Mouse (Mus musculus) ES-E14 (cell line): ENCODE results near the gene Lifr. TPM values are rescaled to one million over a fixed set of nuclear protein-coding genes. Genes with fewer than 3 reads are reported as not detected.

Experiments used
- DNase-seq: peaks from one replicate; pipeline ENCODE4 v3.0.0-alpha.2; 2013; ENCODE audit warnings: low read depth, low spot score
- H3K27ac ChIP-seq: 2 replicates; pipeline ENCODE4 v1.5.1; 2012; ENCODE audit warnings: low read depth, mild to moderate bottlenecking, low read length, moderate library complexity, mixed read lengths; ENCODE audit not compliant: poor library complexity, insufficient read depth, severe bottlenecking
- H3K36me3 ChIP-seq: 2 replicates; pipeline ENCODE4 v1.6.1; 2012; ENCODE audit warnings: mild to moderate bottlenecking, low read length, moderate library complexity, mixed read lengths; ENCODE audit not compliant: control insufficient read depth, poor library complexity, insufficient read depth, severe bottlenecking
- H3K4me1 ChIP-seq, 2 experiments: fragments of 150-350 bp in 1 of 2; sonication (generic) in 1 of 2; 2 replicates each; pipeline ENCODE4 v1.6.1; 2012; ENCODE audit warnings: low read length in 2 of 2, mild to moderate bottlenecking in 1 of 2, mixed read lengths in 1 of 2; ENCODE audit not compliant: control insufficient read depth in 2 of 2, insufficient read depth in 2 of 2, poor library complexity in 1 of 2
- H3K4me3 ChIP-seq, 2 experiments: fragments of 150-350 bp in 1 of 2; sonication (generic) in 1 of 2; 2 replicates each; pipeline ENCODE4 v1.5.1; 2012; ENCODE audit warnings: low read length in 2 of 2, low read depth in 1 of 2, mild to moderate bottlenecking in 1 of 2, mixed read lengths in 1 of 2; ENCODE audit not compliant: insufficient read depth in 1 of 2, poor library complexity in 1 of 2, severe bottlenecking in 1 of 2
- H3K9ac ChIP-seq: 2 replicates; pipeline ENCODE4 v1.6.1; 2012; ENCODE audit warnings: low read depth, mild to moderate bottlenecking, low read length, mixed read lengths; ENCODE audit not compliant: poor library complexity, insufficient read depth, severe bottlenecking
- H3K9me3 ChIP-seq: fragments of 150-350 bp; sonication (generic); 2 replicates; pipeline ENCODE4 v1.6.1; 2012; ENCODE audit warnings: low read depth, mild to moderate bottlenecking, low read length; ENCODE audit not compliant: control insufficient read depth, insufficient read depth
- CHD2 ChIP-seq: IDR thresholded peaks from 2 replicates; pipeline ENCODE4 v1.6.1; 2014; ENCODE audit warnings: mild to moderate bottlenecking, low read depth, low read length, inconsistent platforms
- HCFC1 ChIP-seq: IDR thresholded peaks from 2 replicates; pipeline ENCODE4 v1.6.1; 2012; ENCODE audit warnings: low read length, inconsistent platforms, borderline replicate concordance; ENCODE audit not compliant: insufficient read depth
- MAFK ChIP-seq: IDR thresholded peaks from 2 replicates; pipeline ENCODE4 v1.6.1; 2014; ENCODE audit warnings: mild to moderate bottlenecking, low read depth, low read length, inconsistent platforms; ENCODE audit not compliant: insufficient read depth
- ZC3H11A ChIP-seq: IDR thresholded peaks from 2 replicates; pipeline ENCODE4 v1.6.1; 2012; ENCODE audit warnings: low read depth, mild to moderate bottlenecking, inconsistent platforms, low read length, borderline replicate concordance
- ZNF384 ChIP-seq: IDR thresholded peaks from 2 replicates; pipeline ENCODE4 v1.6.1; 2012; ENCODE audit warnings: low read depth, low read length, inconsistent platforms
- in situ Hi-C, 2 experiments: fragments of 600-800 bp; cut with MboI; formaldehyde crosslinking; loops; one replicate each; pipeline ENCODE4 v1.15.1; 2025; ENCODE audit warnings: low sequenced_read_pairs in 2 of 2, inconsistent platforms in 1 of 2; ENCODE audit not compliant: unreplicated experiment in 2 of 2
- total RNA-seq: library from RNA; depleted of rRNA; stranded (reverse); fragments of 300-350 nt; gene quantifications from 2 replicates; pipeline ENCODE4 v1.2.3, GENCODE M21; 2012

Lifr gene
- total RNA-seq, 1 experiment: 89.3 TPM

DNA sequence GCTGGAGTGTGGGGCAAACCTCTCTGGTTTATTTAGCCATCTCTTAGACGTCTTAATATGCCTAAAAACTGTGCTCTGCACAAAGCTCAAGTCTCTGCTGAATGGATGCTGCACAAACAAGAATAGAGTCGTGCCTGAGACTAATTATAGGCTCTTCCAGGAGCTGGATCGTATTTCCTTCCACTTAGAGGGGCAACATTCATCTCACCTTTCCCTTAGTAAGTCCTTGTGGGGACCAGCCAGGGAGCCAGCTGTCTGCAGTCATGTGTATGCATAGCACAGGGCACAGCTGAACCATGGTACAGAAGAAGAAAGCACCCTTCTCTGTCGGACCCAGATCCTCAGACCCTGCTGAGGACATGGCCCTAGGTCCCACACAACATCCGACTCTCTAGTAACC, 115.7 kb downstream of the Lifr start:
- no peak overlapping the region for H3K27ac ChIP-seq
- in situ Hi-C loops: loop anchor here in 1 of 2 experiments (25.0 kb wide), 2 partner anchors 294 to 569 kb away; no protein-coding TSS in a partner anchor
- H3K9me3 ChIP-seq: no peaks in the 10 kb centered on the region

DNA sequence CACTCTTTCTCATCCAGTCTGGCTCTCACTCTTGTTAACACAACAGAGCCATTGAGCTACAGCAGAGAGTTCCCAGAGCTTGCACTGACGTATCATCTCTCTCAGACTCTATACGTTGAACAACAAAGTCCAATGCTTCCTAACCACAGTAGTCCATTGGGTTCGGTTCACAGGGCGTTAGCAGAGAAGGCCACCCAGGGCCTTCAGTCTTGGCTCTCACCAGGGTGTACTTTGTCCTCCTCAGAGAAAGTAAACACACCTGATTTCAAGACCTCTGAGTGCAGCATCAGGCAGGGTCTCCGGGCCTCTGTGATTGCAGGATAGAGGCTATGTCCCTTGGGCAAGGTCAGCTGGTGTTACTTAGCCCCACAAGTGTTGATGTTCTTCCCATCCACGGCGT, 116.9 kb downstream of the Lifr start:
- TF ChIP-seq HCFC1: no peak
- TF ChIP-seq ZC3H11A: no peak
- TF ChIP-seq ZNF384: no peak
- no peak for TF ChIP-seq MAFK
- TF ChIP-seq CHD2: no peak
- Histone ChIP-seq H3K9me3 (no peaks in the 10 kb centered on the region), H3K4me1 (no peaks in the 10 kb centered on the region; a peak in 1 of 4 replicates), H3K4me3 (no peak overlapping the region), H3K9ac (no peak overlapping the region), H3K27ac (no peak overlapping the region), H3K36me3 (no peaks in the 10 kb centered on the region)
- no peak for DNase-seq
- in situ Hi-C loops: loop anchor here in 1 of 2 experiments (25.0 kb wide), 2 partner anchors 295 to 570 kb away; no protein-coding TSS in a partner anchor

More for the DNA sequence above, 115.7 kb downstream of the Lifr start:
- Histone ChIP-seq H3K36me3 (no peaks in the 10 kb centered on the region), H3K4me3 (no peak overlapping the region), H3K4me1 (no peaks in the 10 kb centered on the region; a peak in 1 of 4 replicates), H3K9ac (no peak overlapping the region)
- DNase-seq: no peak
- no peak for TF ChIP-seq HCFC1
- no peak for TF ChIP-seq ZNF384
- no peak for TF ChIP-seq MAFK
- no peak for TF ChIP-seq CHD2
- TF ChIP-seq ZC3H11A: no peak

DNA sequence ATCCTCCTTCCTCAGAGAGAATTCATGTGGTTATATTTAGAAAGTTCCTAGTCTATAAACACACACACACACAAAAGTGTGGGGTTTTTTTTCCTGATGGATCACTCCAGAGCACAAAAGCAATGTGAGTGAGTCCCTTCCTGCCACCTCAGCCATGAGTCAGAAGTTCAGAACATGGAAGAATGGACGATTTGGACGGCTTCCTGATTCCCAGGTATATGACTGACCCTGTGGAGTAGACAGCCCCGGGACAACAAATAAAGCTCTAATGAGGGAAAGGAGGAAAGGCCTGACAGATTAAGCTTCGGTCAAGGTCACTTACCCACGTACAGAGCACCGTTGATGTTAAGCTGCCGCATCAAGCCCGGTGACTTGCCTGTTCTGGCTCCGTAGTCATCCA, 117.8 kb downstream of the Lifr start:
- TF ChIP-seq ZNF384 (no peak), MAFK (no peak), HCFC1 (no peak), CHD2 (no peak), ZC3H11A (no peak)
- no peak overlapping the region for H3K27ac ChIP-seq
- no peaks in the 10 kb centered on the region for H3K9me3 ChIP-seq
- in situ Hi-C loops: loop anchor here in 1 of 2 experiments (25.0 kb wide), 2 partner anchors 296 to 571 kb away; no protein-coding TSS in a partner anchor
- no peak overlapping the region for H3K9ac ChIP-seq
- DNase-seq: no peak
- no peaks in the 10 kb centered on the region for H3K36me3 ChIP-seq
- H3K4me1 ChIP-seq: no peaks in the 10 kb centered on the region; a peak in 1 of 4 replicates
- no peak overlapping the region for H3K4me3 ChIP-seq

DNA sequence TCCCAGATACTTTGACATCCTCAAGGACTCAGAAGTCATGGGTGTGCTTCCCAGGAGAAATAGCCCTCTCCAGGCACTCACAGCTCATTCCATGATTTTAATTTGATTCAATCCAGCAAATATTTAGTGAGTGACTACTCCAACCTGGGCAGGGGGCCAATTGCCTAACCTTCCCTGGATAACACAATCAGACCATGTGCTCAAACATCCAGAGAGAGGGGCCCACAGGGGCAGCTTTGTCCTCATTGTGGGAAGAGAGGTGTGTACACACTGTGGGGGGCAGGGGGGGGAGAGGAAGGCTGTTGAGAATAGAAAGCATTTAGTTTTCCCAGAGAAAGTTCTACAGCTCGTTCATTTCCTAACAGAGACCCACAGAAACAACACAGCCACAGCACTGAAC, 123.3 kb downstream of the Lifr start:
- no peaks in the 10 kb centered on the region for H3K36me3 ChIP-seq
- H3K4me1 ChIP-seq: no peaks in the 10 kb centered on the region
- no peak overlapping the region for H3K27ac ChIP-seq
- no peak for DNase-seq
- H3K9me3 ChIP-seq: no peaks in the 10 kb centered on the region
- no peak for TF ChIP-seq ZC3H11A
- no peak overlapping the region for H3K9ac ChIP-seq
- in situ Hi-C loops: loop anchor here in 1 of 2 experiments (25.0 kb wide), 2 partner anchors 301 to 576 kb away; no protein-coding TSS in a partner anchor
- H3K4me3 ChIP-seq: no peak overlapping the region

DNA sequence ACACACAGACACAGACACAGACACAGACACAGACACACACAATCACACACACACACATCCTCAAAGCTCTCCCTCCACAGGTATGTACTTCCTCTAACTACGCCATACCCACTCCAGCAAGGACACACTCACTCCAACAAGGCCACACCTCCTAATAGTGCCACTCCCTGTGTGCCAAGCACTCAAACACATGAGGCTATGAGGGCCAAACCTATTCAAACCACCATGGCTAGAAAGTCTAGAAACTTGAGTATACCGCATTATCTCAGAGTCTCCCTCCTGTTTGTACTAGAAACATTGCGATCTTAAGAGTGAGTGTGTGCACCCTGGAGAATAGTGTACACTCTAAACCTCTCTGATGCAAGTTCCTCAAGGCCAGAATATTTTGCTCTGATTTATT, 125.4 kb downstream of the Lifr start:
- no peak for TF ChIP-seq MAFK
- no peak for TF ChIP-seq ZC3H11A
- no peak for TF ChIP-seq CHD2
- TF ChIP-seq ZNF384: no peak
- no peak for TF ChIP-seq HCFC1
- H3K9me3 ChIP-seq: no peaks in the 10 kb centered on the region
- in situ Hi-C loops: loop anchor here in 1 of 2 experiments (25.0 kb wide), 2 partner anchors 304 to 579 kb away; no protein-coding TSS in a partner anchor
- no peak for DNase-seq
- no peak overlapping the region for H3K9ac ChIP-seq
- no peaks in the 10 kb centered on the region for H3K36me3 ChIP-seq
- no peak overlapping the region for H3K4me3 ChIP-seq
- no peak overlapping the region for H3K27ac ChIP-seq
- H3K4me1 ChIP-seq: no peaks in the 10 kb centered on the region
